Mouse (Mus musculus): ENCODE measurements around the gene Mrgprf.

- TF ChIP-seq MAFK (IDR thresholded peaks at IDR 0.05; ENCODE audit: insufficient read depth, low read depth, low read length): no peak
- no peak for TF ChIP-seq CHD2 (IDR thresholded peaks at IDR 0.05; ENCODE audit: low read depth, low read length)
These were observed 46.5 kb upstream of the Mrgprf start for GRCm38 (mm10) chr7:145253986-145254630.
